Mouse (Mus musculus) cerebellum, adult 9-11 months (tissue): ENCODE measurements at regions not wholly inside any gene's neighbourhood (a gene's known extent, or its start where the extent isn't known, plus 50 kb on each side); places are given as distances from the start of the nearest gene placed in this dataset.
"Not testable (repeated sequence)": the region's sequence is repeated elsewhere in the genome, so short reads cannot be mapped to it uniquely, and the experiment has no call there.

Experiments used
- DNase-seq: peaks from one replicate; pipeline ENCODE4 v3.0.0; 2022

GRCm38 (mm10) chr9:78769168-78769567 lies 153.8 kb downstream of the Cd109 start:
- DNase-seq, result no peak

GRCm38 (mm10) chr9:78773936-78774335 lies 158.6 kb downstream of the Cd109 start:
- DNase-seq, result no peak

GRCm38 (mm10) chr9:78775462-78775861 lies 160.1 kb downstream of the Cd109 start:
- DNase-seq, result peak; percentile 31

GRCm38 (mm10) chr9:78780595-78780994 lies 165.2 kb downstream of the Cd109 start:
- DNase-seq, result no peak

- no peak for DNase-seq
Measured at GRCm38 (mm10) chr9:78782297-78782696, 167.0 kb downstream of the Cd109 start.

- no peak for DNase-seq
Measured at GRCm38 (mm10) chr9:78782860-78783259, 167.5 kb downstream of the Cd109 start.

- peak; percentile 51 for DNase-seq
Measured at GRCm38 (mm10) chr9:78787866-78788265, 172.5 kb downstream of the Cd109 start.

- no peak for DNase-seq
Measured at GRCm38 (mm10) chr9:78789703-78790102, 174.4 kb downstream of the Cd109 start.

- no peak for DNase-seq
Measured at GRCm38 (mm10) chr9:78790155-78790554, 174.8 kb downstream of the Cd109 start.

GRCm38 (mm10) chr9:78795801-78796200 lies 180.5 kb downstream of the Cd109 start:
- no peak for DNase-seq

GRCm38 (mm10) chr9:78817221-78817620 lies 201.9 kb downstream of the Cd109 start:
- DNase-seq, result no peak

- peak; percentile 22 for DNase-seq
Measured at GRCm38 (mm10) chr9:78821554-78822212, 206.3 kb downstream of the Cd109 start.

GRCm38 (mm10) chr9:78844969-78845683 lies 229.8 kb downstream of the Cd109 start:
- no peak for DNase-seq

- peak; percentile 40 for DNase-seq
Measured at GRCm38 (mm10) chr9:78846110-78846509, 230.8 kb downstream of the Cd109 start.

- DNase-seq, result no peak
Measured at GRCm38 (mm10) chr9:78847890-78848563, 232.7 kb downstream of the Cd109 start.

- not testable (repeated sequence) for DNase-seq
Measured at GRCm38 (mm10) chr9:78848564-78848893, 233.2 kb downstream of the Cd109 start.

GRCm38 (mm10) chr9:78856981-78857380 lies 241.6 kb downstream of the Cd109 start:
- DNase-seq, result no peak

- no peak for DNase-seq
Measured at GRCm38 (mm10) chr9:78859956-78860355, 244.6 kb downstream of the Cd109 start.

GRCm38 (mm10) chr9:78872561-78872960 lies 257.2 kb downstream of the Cd109 start:
- DNase-seq, result no peak

- peak; percentile 70 for DNase-seq
Measured at GRCm38 (mm10) chr9:78879955-78880642, 264.8 kb downstream of the Cd109 start.

- DNase-seq, result no peak
Measured at GRCm38 (mm10) chr9:78880643-78881306, 265.4 kb downstream of the Cd109 start.

GRCm38 (mm10) chr9:78881307-78881790 lies 266.0 kb downstream of the Cd109 start:
- no peak for DNase-seq

GRCm38 (mm10) chr9:78903211-78903610 lies 287.9 kb downstream of the Cd109 start:
- DNase-seq, result no peak
